Mouse (Mus musculus) bone marrow, adult 2 months (tissue): Measurements from ENCODE around the gene Ube2u. TPM values are rescaled to one million over a fixed set of nuclear protein-coding genes. Genes with fewer than 3 reads are reported as not detected.

Experiments
- H3K27ac ChIP-seq: fragments of 200-500 bp; 2 replicates; pipeline ENCODE4 v1.5.1; 2012; ENCODE audit warnings: low read depth, mild to moderate bottlenecking, control low read depth, inconsistent platforms, low read length; ENCODE audit not compliant: control insufficient read depth, poor library complexity, insufficient read depth
- H3K4me1 ChIP-seq: fragments of 200-500 bp; 2 replicates; pipeline ENCODE4 v1.6.1; 2011; ENCODE audit warnings: low read length; ENCODE audit not compliant: control insufficient read depth, insufficient read depth
- H3K4me3 ChIP-seq: fragments of 200-500 bp; replicated peaks from 2 replicates; pipeline ENCODE3; 2011; ENCODE audit warnings: mild to moderate bottlenecking, low read depth, low read length, control low read depth; ENCODE audit not compliant: control insufficient read depth
- CTCF ChIP-seq: fragments of 200-500 bp; IDR thresholded peaks from 2 replicates; pipeline ENCODE4 v1.5.1; 2011; ENCODE audit warnings: low read length, control low read depth; ENCODE audit not compliant: control insufficient read depth, insufficient read depth
- POLR2A ChIP-seq: fragments of 200-500 bp; IDR thresholded peaks from 2 replicates; pipeline ENCODE4 v1.6.1; 2011; ENCODE audit warnings: low read depth, mild to moderate bottlenecking, control low read depth, low read length, borderline replicate concordance; ENCODE audit not compliant: control insufficient read depth
- WGBS: fragments of 180-500 bp; shearing (Covaris S2); methylation state at CpG from one replicate; pipeline ENCODE4 v1.1.7; 2018; 5-methylcytosine and 5-hydroxymethylcytosine counted together
- polyA plus RNA-seq: library from polyadenylated mRNA; stranded (reverse); fragments of >200 nt; gene quantifications from 2 replicates; pipeline ENCODE4 v1.2.4, GENCODE M21; 2011; ENCODE audit warnings: low replicate concordance; ENCODE audit not compliant: missing spikeins, insufficient read depth, insufficient read length

The Ube2u gene
- polyA plus RNA-seq, 1 experiment: not detected

DNA sequence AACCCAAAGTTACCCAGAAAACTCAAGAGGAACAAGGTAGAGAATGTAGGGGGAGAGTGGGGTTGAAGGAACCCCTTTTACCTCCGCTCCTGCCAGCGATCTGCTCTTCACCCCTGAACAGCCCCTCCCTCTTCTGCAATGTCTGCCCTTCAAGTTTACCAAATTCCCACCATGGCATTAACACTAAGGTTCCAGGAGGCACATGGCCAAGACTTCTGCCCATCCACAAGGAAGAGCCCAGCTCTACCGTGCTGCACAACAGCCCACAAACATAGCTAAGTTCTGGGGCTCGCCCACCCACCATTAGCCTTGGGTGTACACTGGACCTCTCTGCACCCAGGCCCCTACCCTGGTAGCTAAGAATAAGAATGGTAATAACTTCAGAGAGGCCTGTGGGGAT is 117.1 kb downstream of the Ube2u start:
- Histone ChIP-seq H3K4me1 (no peaks in the 10 kb centered on the region), H3K4me3 (no peak overlapping the region), H3K27ac (no peak overlapping the region)
- TF ChIP-seq CTCF (no peak), POLR2A (no peak)
- 83% methylated on average over 4 of the region's 4 CpGs for WGBS

DNA sequence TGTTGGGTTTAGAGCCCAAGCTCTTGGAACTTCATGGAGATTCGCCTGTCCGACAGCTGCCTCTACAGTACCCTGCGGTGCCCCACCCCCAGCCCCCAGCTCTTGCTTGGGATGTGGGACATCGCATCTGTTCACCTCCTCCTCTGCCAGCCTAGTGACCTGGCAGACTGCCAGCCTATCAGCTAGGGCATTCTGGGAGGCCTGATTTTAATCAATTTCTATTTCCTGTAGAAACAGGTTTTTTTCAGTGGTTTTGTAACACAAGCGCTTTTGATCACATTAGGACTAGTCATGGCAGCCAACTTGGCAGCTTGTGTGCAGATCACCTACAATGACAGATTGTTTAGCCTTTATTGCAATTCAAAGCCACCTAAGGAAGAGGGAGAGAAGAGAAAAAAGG is 118.0 kb downstream of the Ube2u start:
- no peak for TF ChIP-seq CTCF
- no peak for TF ChIP-seq POLR2A
- no peak overlapping the region for H3K4me3 ChIP-seq
- no peaks in the 10 kb centered on the region for H3K4me1 ChIP-seq
- 76% methylated on average over 5 of the region's 5 CpGs for WGBS
- no peak overlapping the region for H3K27ac ChIP-seq

GRCm38 (mm10) chr4:100597049-100597448 is 118.4 kb downstream of the Ube2u start:
- H3K4me1 ChIP-seq: no peaks in the 10 kb centered on the region
- TF ChIP-seq POLR2A (no peak), CTCF (no peak)
- 80% methylated on average over 4 of the region's 4 CpGs for WGBS
- H3K4me3 ChIP-seq: no peak overlapping the region
- no peak overlapping the region for H3K27ac ChIP-seq
